Mouse (Mus musculus) embryo, embryonic 10 days (tissue): ENCODE data around the gene Sap30bp.

Experiments
- DNase-seq: peaks from one replicate; pipeline ENCODE4 v3.0.0-alpha.2; 2015; ENCODE audit warnings: low spot score

The Sap30bp gene

GRCm38 (mm10) chr11:115904956-115905790 is 27.9 kb upstream of the Sap30bp start:
- peak; percentile 43 for DNase-seq

- no peak for DNase-seq
These were observed 27.0 kb upstream of the Sap30bp start for GRCm38 (mm10) chr11:115906116-115906515.

- DNase-seq, result no peak
These were observed 26.6 kb upstream of the Sap30bp start for GRCm38 (mm10) chr11:115906521-115906920.

- no peak for DNase-seq
These were observed 21.9 kb upstream of the Sap30bp start for GRCm38 (mm10) chr11:115911134-115911561.

- no peak for DNase-seq
These were observed 21.3 kb upstream of the Sap30bp start, which contains the start of gene Smim6 for GRCm38 (mm10) chr11:115911632-115912376. Gene Smim6, plus strand, starts transcription at chr11:115912017.

- no peak for DNase-seq
These were observed 16.5 kb upstream of the Sap30bp start for GRCm38 (mm10) chr11:115916579-115916978.

- no peak for DNase-seq
These were observed 14.4 kb upstream of the Sap30bp start for GRCm38 (mm10) chr11:115918637-115919036.

- DNase-seq, result no peak
These were observed 14.0 kb upstream of the Sap30bp start for GRCm38 (mm10) chr11:115919073-115919472.

GRCm38 (mm10) chr11:115920110-115920818 is 12.8 kb upstream of the Sap30bp start:
- DNase-seq, result peak; percentile 76

- no peak for DNase-seq
These were observed 11.1 kb upstream of the Sap30bp start for GRCm38 (mm10) chr11:115921986-115922385.

- DNase-seq, result no peak
These were observed 4.1 kb upstream of the Sap30bp start for GRCm38 (mm10) chr11:115929031-115929430.

GRCm38 (mm10) chr11:115929818-115930217 is 3.3 kb upstream of the Sap30bp start:
- no peak for DNase-seq

- DNase-seq, result no peak
These were observed 1.8 kb upstream of the Sap30bp start for GRCm38 (mm10) chr11:115931235-115931634.

- no peak for DNase-seq
These were observed 647 bp downstream of the Sap30bp start for GRCm38 (mm10) chr11:115933747-115934110.

- peak; percentile 76 for DNase-seq
These were observed 6.7 kb downstream of the Sap30bp start for GRCm38 (mm10) chr11:115939690-115940329.

GRCm38 (mm10) chr11:115941980-115942379 is 8.9 kb downstream of the Sap30bp start:
- DNase-seq, result no peak

GRCm38 (mm10) chr11:115945247-115945646 is 12.2 kb downstream of the Sap30bp start:
- DNase-seq, result no peak

- no peak for DNase-seq
These were observed 13.2 kb downstream of the Sap30bp start for GRCm38 (mm10) chr11:115946221-115946828.

GRCm38 (mm10) chr11:115948316-115948715 is 15.2 kb downstream of the Sap30bp start:
- DNase-seq, result no peak

- no peak for DNase-seq
These were observed 17.6 kb downstream of the Sap30bp start for GRCm38 (mm10) chr11:115950719-115951118.

GRCm38 (mm10) chr11:115954712-115955111 is 21.6 kb downstream of the Sap30bp start:
- DNase-seq, result peak; percentile 5
